Mouse (Mus musculus) c-Kit-positive CD71-positive TER-119-negative erythroid progenitor cells, embryonic 14.5 days (primary cell): ENCODE data around the gene Foxp1.

Experiments used
- DNase-seq: peaks from one replicate; pipeline ENCODE4 v3.0.0-alpha.2; 2013; ENCODE audit warnings: low read depth

Foxp1 gene

DNA sequence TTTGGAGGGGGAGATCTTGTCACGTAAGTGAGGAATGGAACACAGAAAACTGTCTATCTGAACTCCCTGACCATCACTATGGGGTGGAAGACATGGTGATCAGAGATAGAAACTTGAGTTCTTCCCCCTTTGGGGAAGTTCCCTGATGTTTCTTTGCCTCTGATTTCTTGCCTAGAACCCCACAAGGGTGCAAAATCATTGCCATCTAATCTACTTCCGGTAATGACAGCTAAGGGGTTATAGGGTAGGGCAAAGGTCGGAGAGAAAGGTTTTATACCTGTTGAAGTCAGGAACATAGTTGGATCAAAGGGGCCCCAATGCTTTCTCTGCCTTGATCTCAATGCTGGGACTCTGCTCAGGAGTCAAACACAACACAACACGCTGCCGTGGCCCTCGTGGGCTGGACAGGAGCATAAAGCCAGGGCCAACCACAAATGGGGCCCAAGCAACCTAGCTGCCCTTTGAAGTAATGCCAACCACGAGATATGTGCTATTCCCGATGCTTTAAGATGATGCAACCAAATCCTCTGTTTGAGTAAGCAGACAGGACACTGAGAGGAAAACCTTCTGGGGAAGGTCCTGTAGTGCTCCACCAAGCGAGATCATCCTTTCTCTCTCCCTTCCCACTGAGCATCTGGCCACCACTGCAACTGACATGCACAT, 163.4 kb downstream of the Foxp1 start:
- no peak for DNase-seq

DNA sequence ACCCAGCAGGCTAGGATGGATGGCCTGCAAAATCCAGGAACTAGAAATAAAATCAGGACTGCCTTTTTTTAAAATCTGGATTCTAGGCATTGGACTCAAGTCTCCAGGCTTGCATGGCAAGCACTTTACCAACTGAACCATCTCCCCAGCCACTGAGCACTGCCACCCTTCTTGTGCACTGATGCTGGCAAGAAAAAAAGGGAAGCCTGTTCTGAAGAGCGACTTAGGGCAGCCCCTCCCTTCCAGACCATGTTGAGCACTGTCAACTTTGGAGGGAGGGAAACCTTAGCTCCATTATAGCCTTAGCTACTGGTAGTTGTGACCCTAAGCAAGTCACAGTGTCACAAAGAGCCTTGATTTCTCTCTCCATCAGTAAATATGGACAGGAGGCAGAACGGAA, 164.6 kb downstream of the Foxp1 start:
- DNase-seq, result no peak

DNA sequence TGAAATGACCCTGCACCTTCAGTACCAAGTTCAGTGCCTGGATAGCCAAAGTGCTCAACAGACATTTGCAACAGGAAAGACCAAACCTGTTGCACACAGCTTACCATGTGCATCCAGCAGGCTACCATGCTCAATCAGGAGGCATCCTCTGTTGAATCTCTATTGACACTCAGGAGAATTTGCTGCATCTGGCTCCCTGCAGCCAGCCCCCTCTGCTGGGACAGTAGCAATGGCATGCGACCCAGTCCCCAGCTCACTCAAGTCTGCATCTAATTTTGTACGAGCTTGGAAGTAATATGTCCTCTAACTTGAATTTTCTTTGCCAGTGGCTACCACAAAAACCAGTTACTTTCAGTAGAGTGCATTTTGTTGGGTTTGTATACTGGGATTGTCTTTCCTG, 168.2 kb downstream of the Foxp1 start:
- DNase-seq, result no peak

DNA sequence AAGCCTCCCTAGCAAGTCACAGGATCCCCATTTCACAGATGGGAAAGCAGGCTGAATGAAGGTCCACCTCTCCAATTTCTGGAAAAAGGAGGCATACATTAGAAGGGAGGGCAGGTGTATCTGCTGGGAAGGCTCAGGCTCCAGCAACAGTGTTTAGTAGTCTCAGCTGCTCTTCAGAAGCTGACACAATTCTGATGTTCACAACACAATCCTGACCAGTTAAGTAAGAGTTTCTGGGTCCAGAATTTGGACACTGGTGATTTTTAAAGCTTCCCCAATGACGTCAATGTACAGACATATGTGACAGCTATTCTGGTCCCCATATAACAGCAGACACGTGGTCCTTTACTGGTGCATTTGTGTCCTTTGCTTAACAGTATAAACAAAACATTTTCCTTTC, 169.1 kb downstream of the Foxp1 start:
- no peak for DNase-seq

DNA sequence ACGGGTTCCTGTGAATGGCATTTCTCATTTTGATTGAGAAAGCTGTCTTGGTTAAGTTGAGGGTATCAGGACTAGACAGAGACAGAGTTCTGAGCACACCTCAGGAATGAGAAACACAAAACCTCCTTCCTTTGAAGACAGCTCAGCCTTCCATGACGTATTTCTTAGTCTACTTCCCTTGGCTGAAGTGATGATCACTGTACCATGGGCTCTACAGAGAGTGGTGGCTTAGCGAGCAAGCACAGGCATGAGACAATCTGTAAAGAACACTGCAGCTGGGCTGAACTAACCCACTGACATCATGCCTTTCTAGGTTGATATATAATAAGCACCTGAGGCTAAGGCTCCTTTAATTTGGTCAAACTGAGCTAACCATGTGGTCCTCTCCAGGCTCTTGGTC, 172.0 kb downstream of the Foxp1 start:
- no peak for DNase-seq

DNA sequence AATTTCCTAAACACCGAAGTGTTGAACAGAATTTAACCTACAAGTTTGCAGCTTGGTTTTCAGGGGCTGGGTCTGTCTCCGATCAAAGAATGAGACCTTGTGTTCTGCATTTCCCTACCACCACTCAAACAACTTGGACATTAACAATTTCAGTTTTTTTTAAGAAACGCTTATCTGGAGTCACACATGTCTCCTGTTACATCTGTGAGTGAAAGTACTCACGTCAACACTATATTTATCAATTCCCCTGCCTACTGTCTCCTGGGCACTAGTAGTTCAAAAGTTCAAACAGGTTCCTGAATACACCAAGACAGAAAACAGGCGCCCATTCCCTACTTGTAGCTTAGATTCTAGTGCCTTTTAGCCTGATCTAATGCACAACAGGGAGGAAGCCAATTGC, 172.4 kb downstream of the Foxp1 start:
- peak; percentile 28 for DNase-seq

DNA sequence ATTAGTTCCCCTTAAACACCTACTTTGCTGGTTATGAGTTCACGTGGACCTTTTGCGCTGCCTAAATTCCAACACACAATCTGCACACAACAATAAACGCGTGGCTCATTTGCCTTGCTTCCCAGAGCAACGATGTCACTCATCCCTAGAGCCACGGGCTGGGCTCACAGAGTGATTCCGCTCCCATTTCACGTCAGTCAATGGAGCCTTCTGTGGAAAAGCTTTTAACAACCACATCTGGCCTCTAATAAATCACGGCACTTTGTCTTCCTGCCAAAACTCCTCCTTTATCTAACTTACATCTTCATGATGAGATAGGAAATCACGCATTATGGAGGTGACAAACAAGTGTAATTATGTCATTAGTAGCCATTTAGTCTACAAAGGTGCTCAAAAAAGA, 174.7 kb downstream of the Foxp1 start:
- DNase-seq, result no peak

DNA sequence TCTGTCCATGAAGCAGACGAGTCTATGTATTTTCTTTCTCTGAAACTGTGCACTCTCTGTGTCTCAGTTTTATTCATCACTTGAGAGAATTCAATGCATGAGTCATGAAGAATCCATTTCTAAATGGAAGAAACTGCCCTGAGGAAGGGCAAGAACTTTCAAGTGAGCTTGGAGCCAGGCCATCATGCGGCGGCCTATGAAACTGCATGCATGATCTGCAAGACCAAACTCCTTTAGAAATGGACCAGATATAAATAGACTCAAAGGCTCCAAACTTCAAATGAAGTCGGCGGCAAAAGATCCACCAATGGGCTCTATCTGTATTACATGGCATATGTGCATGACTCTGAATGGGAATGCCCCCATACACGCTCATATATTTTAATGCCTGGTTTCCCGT, 177.6 kb downstream of the Foxp1 start:
- no peak for DNase-seq

DNA sequence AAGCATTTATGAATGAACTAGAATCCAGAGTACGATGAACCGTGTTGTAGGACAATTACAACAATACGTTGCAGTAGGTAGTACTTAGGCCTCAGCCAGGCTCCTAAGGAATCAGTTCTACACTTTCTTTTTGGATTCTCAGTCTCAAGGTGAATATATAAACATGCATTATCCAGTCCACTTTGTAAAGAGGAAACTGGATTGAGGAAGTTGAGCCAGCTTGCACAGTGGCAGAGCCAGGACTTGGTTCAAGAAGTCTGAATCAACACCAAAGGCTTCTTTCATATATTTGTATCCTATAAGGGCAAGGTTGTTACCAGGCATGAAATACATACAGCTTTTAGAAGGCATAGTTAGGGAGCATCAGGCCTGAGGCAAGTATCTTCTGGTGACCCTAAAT, 178.2 kb downstream of the Foxp1 start:
- no peak for DNase-seq

DNA sequence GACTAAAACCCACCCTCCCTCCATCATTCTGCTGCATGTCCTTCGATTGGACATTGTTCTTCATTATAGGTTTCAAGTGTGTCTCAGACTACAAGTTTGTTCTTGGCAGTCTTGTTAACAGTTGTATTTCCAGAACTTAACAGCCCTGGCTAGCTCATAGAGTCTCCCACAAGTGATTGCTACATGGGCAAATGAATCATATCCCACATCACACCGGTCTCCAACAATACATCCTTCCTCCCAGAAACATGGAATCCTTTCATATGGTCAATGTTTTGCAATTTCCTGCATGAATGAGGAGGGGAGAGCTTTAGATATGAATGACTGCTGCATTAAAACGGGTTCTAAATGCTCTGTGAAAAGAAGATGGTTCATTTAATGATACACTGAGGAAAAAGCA, 178.7 kb downstream of the Foxp1 start:
- no peak for DNase-seq

DNA sequence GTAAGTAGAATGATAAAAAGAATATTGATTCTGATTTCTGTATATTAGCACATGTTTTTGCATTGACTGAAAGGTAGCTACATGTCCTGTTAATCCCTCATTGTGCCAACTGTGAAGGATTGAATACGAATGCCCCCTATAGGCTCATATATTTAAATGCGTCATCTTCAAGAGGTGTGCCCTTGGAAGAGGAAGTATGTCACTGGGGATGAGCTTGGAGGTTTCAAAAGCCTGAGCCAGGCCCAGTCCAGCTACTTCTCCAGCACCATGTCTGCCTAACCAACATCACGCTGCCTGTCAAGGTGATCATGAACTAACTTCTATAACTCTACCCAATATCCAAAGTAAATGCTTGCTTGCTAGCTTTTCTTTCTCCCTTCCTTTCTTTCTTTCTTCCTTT, 180.1 kb downstream of the Foxp1 start:
- no peak for DNase-seq

DNA sequence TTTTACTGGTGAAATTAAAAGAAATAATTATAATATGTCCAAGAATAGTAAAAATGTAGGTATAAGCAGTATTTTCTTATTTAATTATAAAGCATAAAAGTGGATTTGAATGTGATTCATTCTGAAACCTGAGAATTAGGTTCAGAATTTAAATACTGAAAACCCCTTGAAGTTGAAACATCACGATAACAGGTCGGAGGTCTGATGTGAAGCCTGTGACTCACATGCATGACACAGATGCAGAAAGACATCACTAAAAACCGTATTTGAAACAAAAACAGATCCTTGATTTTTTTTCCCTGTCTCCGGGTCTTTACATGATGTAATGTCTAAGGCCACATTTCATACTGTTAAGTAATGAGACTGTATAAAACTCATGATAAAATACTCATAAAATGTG, 181.6 kb downstream of the Foxp1 start:
- DNase-seq, result no peak

DNA sequence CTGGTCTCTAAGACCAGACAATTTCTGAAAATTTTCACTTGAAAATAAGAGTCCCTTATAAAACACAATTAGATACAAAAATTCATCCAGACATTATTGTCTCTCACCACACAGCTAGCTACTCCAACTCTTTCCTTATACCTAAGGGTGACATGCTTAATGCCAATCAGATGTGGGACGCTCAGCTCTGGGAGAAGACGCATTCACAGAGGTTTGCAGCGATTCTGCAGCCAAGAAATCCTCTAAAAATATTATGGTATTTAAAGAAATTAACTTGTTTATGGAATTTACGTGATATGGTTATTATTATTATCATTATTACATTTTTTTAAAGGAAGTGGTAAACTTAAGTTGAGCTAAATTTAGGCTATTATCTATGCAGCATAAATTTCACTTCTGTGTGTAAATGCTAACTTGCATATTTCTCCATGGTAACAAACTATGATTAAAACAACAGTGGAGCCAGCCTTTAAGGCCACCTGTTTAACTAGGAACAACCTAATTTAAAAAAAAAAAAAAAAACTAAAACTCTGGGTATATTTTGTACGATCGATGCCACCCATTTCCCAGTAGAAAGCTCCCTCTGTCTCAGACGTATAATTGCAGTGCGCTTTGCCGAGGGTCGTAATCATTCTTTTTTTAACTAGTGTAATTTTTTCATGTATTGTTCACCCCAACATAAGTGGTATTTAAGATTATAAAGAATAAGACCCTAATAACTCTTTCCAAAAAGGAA, 182.4 kb downstream of the Foxp1 start:
- no peak for DNase-seq

DNA sequence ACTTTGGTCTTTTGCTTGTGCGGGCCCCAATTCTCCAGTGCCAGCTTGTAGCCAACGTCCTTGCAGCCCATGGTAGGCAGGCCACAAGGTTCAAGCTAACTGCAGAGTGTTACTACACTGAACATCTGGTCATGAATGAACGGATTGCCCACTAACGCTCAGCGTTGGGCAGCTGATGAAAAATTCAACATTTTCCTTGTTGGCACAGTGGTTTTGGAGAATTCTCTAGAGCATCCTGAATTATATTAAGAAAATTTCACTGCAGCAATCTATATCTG, 183.2 kb downstream of the Foxp1 start:
- no peak for DNase-seq

DNA sequence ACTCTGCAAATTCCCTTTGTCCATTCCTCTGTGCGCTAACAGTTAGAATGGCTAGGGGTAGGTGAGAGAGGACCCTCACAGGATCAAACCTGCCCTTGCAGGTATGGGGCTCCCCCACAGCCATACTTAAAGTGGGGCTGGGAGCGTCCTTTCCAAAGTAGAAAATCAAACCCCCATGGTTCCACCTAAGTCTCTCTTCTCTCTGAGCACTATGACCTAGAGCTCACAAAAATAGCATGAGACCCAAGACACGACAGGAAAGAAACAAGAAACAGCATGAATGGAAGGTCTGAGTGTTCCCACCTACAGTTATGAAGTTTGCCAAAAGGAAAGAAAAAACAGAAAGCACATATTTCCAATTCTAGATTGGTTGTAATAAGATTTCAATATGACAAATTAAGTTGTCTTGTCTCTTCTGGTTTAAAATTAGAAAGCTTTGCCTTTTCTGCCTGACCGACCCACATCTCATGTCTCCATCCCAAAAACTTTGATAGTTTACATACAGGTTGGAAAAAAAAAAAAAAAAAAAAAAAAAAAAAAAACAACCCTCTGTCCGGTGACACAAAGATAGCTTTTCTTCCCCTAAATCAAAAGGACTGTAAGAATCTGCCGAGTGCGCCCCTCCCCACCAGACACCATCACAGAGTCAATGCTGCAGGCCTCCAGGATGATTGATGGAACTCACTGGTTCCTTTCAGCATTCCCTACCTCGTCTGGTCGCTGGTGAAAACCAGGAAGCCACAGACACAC, 183.8 kb downstream of the Foxp1 start:
- no peak for DNase-seq

DNA sequence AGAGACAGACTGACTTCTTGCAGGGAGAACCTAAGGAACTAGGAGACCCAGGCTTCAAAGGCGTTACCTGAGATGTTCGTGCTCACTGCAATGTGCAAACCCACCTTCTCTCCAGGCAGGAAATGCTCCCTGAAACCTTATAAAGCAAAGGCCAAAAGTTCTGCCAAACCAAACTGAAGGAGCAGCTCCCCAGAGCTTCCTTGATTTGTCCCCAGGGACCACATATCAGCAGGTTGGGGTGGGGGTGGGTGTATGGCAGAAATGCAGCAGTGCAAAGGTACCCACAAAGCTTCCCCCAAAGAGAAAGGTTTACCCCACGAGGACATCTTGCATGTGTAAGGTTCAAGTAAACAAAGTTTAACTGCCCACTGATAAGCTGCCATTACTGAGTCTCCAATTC, 184.3 kb downstream of the Foxp1 start:
- DNase-seq, result no peak

DNA sequence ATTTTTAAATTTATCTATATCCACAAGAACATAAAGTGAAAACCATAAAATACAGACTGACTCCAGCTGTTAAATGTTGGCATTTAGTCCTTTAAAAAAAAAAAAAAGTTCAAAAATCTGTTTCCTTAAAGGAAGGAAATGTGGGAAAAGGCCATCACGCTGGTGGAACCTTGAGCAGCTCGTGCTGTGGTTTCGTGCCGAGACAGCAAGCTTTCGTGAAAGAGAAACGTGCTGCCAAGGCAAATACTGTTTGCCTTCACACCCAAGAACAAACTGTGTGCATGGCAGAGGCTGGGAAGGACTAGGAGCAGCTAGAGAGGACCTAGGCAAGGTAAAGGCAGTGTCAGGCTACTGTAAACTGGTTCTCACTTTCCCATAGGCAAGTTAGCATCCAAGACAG, 184.9 kb downstream of the Foxp1 start:
- no peak for DNase-seq

DNA sequence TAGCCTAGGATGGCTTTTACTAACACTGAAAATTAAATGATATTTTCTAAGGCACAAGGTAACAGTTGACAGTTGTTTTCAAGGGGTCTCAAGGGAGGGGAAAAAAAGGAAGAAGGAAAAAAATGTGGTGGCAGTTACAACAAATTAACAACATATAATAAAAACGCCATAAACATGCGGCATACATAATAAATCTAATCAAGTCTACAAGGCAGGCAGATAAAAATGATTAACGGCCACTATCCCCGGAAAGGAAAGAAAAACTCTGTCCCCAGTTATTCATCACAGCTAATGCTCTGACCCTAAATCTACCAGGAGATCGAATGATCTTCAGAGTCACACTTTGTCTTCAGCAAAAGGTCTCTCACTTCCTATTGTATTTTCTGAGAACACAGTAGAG, 186.3 kb downstream of the Foxp1 start:
- no peak for DNase-seq

DNA sequence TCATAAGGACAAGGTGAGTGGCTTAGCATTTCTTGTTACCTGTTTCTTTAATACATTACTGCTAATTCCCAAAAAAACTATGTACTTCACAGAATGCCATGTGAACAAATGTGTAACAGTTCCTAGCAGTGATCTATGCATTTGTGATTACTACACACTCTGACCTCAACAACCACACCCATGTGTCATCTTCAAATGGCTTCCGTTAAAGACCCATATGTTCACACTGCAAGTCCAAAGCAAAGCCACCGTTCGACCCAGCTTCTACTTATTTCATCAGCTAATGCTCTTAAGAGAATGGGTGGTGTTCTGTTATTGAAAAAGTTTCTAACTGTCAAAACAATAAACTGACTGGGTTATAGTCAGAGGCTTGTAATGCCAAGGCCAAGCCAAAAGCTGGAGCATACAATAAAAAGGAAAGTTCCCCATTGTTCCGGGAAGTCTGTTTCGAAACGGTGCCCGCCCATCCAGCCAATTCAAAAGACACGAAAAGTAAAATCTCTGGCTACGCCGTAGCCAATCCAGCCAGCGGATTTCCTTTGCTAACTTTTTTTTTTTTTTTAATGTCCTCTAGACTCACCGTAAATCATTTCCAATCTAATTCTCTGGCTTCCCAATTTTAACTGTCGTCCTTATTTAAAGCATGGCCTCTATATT, 187.2 kb downstream of the Foxp1 start:
- no peak for DNase-seq

DNA sequence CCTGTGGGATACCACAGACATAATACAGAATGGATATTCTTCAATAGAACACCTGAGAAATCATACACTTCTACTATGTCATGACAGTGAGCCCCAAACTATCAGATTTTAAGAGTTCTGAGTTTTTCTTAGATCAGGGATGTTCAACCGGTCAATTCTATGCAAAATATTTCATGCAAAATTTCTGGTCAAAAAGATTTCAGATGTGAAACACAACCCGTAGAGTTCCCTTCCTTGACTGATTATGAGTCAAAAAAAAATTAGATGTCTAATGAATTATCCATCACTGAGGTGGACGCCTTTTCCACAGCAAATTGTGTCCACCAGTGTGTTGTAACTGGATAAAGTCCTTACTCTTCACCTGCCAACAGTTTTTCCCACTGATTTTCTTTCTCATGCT, 188.3 kb downstream of the Foxp1 start:
- no peak for DNase-seq

DNA sequence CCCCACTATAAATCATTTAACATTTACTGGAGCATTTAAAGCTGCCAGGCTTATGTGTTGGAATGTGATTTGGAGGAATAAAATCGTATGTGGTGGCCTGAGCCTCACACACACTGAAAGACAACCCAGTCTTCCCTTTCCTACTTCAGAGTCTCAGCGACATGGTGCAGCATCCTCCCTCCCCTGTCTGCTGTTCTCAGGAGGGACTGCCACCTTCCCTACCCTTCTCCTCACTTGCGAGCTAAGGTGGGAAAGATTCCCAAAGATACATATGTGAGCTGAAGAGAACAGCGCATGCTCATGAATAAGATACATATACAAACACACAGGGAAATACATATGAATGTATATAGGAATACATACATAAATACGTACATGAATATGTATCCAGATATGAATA, 189.4 kb downstream of the Foxp1 start:
- DNase-seq, result no peak

DNA sequence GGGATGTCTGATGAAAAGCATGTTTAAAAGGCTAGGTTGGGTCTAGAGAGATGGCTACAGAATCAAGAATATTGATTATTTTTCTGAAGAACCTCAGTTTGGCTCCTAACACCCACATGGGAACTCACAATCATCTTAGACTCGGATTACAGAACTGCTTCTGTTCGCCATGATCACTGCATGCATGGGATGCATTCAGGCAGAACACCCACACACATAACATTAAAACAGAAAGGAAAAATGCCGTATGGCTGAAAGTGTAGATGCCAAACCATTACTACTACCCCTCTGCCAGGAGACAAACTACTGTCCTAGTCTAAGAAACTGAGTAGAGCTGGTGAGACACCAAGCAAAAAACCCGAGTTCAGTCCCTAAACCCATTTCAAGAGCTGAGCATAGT, 192.4 kb downstream of the Foxp1 start:
- no peak for DNase-seq

DNA sequence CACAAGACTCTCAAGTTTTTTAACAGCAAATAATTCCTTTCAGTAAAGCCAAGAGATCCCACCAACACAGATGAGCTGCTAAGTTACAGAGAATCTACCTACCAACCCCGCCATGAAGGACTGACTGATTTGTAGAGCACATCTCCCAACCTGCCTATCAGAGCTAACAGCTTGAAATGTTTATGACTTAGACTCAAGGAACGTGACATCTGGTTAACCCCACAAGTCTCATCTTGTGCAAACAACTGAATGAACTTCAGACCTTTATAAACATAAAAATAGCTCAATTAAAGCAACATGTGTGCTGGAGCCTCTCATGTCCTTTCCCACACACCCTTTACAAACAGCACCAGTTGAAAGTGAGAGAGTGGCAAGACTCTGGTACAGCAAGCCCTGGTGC, 193.9 kb downstream of the Foxp1 start:
- DNase-seq, result no peak
